Mouse (Mus musculus) olfactory bulb, adult 2 months (tissue): Measurements from ENCODE around the gene Sox18. TPM values are rescaled to one million over a fixed set of nuclear protein-coding genes. Genes with fewer than 3 reads are reported as not detected.

Source experiments
- H3K27ac ChIP-seq: fragments of 200-500 bp; 2 replicates; pipeline ENCODE4 v1.5.1; 2012; ENCODE audit warnings: low read depth, low read length; ENCODE audit not compliant: insufficient read depth
- H3K4me1 ChIP-seq: fragments of 200-500 bp; 2 replicates; pipeline ENCODE4 v1.6.1; 2012; ENCODE audit warnings: low read length; ENCODE audit not compliant: control insufficient read depth, insufficient read depth
- H3K4me3 ChIP-seq: fragments of 200-500 bp; 2 replicates; pipeline ENCODE4 v1.5.1; 2012; ENCODE audit warnings: mild to moderate bottlenecking, low read depth, low read length, moderate library complexity; ENCODE audit not compliant: insufficient read depth
- CTCF ChIP-seq: fragments of 200-500 bp; IDR thresholded peaks from 2 replicates; pipeline ENCODE4 v1.5.1; 2012; ENCODE audit warnings: low read depth, mild to moderate bottlenecking, low read length, moderate library complexity; ENCODE audit not compliant: insufficient read depth
- POLR2A ChIP-seq: fragments of 200-500 bp; IDR thresholded peaks from 2 replicates; pipeline ENCODE4 v1.6.1; 2012; ENCODE audit warnings: mild to moderate bottlenecking, low read depth, low read length, moderate library complexity; ENCODE audit not compliant: insufficient read depth
- WGBS: fragments of 180-500 bp; shearing (Covaris S2); methylation state at CpG from one replicate; pipeline ENCODE4 v1.1.7; 2018; 5-methylcytosine and 5-hydroxymethylcytosine counted together
- polyA plus RNA-seq: library from polyadenylated mRNA; stranded (reverse); fragments of >200 nt; gene quantifications from 2 replicates; pipeline ENCODE4 v1.2.4, GENCODE M21; 2012; ENCODE audit warnings: low replicate concordance; ENCODE audit not compliant: missing spikeins, insufficient read depth, insufficient read length

The Sox18 gene
- polyA plus RNA-seq, 1 experiment: not detected

- H3K4me1 ChIP-seq: peaks cover 6% of the 10 kb centered on the region
- no peak for TF ChIP-seq POLR2A
- TF ChIP-seq CTCF: no peak
- no peak overlapping the region for H3K4me3 ChIP-seq
- 87% methylated on average over 33 of the region's 33 CpGs for WGBS
- no peak overlapping the region for H3K27ac ChIP-seq
Measured at GRCm38 (mm10) chr2:181696801-181697420, 25.5 kb upstream of the Sox18 start.

DNA sequence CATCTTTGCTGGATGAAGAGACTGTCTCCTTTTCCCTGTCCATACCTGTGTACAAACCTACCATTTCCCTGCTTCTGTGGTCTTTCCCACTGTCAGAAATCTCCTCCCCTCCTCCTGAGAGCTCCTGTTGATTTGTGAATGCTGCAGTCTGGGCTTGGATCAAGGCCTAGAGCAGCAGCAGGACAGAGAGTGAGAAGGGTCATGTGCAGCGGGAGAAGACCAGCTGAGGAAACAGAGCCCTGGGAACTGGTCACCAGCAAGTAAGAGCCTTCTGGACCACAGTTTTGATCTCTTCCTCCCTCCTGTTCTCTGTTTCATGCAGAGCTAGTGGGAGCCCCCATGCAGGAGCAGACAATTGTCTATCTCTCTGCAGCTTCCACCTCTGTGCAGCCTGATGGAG is 24.3 kb upstream of the Sox18 start:
- Histone ChIP-seq H3K27ac (no peak overlapping the region), H3K4me1 (peaks cover 6% of the 10 kb centered on the region), H3K4me3 (no peak overlapping the region)
- no peak for TF ChIP-seq POLR2A
- TF ChIP-seq CTCF: no peak
- 70% methylated on average over 1 of the region's 1 CpGs for WGBS

DNA sequence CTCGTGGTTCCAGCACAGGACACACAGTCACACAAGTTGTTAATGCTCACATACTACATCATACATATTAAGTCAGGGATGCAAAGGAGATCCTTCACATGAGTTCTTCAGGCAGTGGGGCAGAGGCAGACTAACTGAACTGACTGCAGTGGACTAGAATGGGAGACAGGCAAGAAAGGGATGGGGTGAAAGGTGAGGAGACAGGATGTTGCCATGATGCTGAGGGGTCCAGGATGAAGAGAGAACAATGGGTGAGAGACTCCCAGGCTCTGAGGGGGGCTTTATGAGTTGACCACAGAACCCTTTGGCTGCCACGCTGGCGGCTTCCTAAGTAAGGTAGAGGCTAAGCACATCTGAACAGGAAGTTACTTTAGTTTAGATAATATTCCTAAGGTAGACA is 23.1 kb upstream of the Sox18 start:
- Histone ChIP-seq H3K4me1 (peaks cover 6% of the 10 kb centered on the region), H3K4me3 (no peak overlapping the region), H3K27ac (no peak overlapping the region)
- TF ChIP-seq CTCF (no peak), POLR2A (no peak)
- 92% methylated on average over 3 of the region's 3 CpGs for WGBS

GRCm38 (mm10) chr2:181693339-181694280 is 22.2 kb upstream of the Sox18 start, which contains the start of gene Rgs19:
Rgs19 (minus strand) TSS chr2:181693977.
- Histone ChIP-seq H3K4me1 (peaks cover 6% of the 10 kb centered on the region), H3K4me3 (peak within 1 kb of the TSS; percentile 77), H3K27ac (no peak within 1 kb of the TSS)
- under 1% methylated on average over 75 of the region's 75 CpGs for WGBS
- no peak for TF ChIP-seq CTCF
- TF ChIP-seq POLR2A: peak; percentile 63; the same call in 1 of the 2 replicates

DNA sequence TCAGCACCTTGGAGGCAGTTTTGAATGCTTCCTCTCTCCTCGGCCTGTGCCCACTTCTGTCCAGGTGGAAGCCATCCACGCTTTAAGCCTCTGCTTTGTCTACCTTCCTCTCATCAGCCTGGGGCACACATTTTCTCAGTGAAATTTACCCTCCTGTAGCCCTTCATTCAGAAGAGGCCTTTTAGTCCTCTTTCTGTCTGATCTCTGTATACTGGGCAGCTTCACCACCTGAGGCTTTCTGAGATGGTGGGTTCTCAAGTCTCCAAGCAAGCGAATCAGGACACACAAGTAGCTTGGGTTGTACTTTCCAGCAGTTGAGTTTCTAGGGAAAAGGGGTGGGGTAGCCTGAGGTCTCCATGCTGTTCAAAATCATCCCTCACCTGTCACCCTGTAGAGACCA is 20.9 kb upstream of the Sox18 start:
- 96% methylated on average over 3 of the region's 3 CpGs for WGBS

DNA sequence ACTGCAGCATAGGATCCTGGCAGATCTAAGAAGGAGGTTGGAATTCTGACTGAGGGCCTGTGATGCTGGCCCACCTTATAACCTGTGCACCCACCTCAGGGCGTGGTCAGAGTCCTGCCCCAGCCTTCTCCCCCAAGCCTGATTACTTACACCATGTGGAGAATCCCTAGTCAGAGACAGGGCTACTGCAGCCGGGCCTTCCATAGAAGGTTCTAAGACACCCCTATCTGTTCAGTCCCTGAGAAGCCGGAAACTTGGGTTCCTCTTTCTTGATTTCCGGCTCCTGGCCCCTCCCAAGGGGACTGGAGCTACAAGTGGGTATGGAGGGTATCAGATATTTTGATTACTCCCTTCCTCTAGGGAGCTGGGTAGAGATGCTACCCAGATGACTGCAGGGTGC is 20.1 kb upstream of the Sox18 start:
- WGBS: 87% methylated on average over 4 of the region's 4 CpGs

More for the DNA sequence above, 20.9 kb upstream of the Sox18 start:
- no peak overlapping the region for H3K27ac ChIP-seq
- H3K4me1 ChIP-seq: peaks cover 6% of the 10 kb centered on the region
- no peak overlapping the region for H3K4me3 ChIP-seq
- no peak for TF ChIP-seq CTCF
- no peak for TF ChIP-seq POLR2A

DNA sequence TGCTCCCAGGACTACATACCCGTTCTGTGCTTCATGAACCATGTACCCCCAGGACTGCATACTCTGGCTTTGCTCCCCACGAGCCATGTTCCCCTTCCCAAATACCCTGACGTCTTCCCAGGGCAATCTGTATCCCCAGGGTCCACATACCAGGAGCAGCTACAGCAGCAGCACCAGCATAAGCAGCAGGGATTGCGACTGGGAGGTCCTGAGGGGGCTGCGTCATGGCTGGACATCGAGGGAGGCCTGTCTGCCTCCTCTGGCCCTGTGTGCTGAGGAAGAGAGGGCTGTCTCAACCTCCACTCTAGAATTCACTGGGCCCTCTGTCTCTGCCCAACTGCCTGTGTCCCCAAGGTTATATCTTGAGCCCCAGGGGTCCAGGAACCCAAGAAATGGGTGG is 19.6 kb upstream of the Sox18 start:
- TF ChIP-seq CTCF (no peak), POLR2A (no peak)
- Histone ChIP-seq H3K4me3 (no peak overlapping the region), H3K4me1 (peaks cover 6% of the 10 kb centered on the region), H3K27ac (no peak overlapping the region)
- 90% methylated on average over 6 of the region's 6 CpGs for WGBS

More for the DNA sequence above, 20.1 kb upstream of the Sox18 start:
- Histone ChIP-seq H3K27ac (no peak overlapping the region), H3K4me1 (peaks cover 6% of the 10 kb centered on the region), H3K4me3 (no peak overlapping the region)
- no peak for TF ChIP-seq POLR2A
- no peak for TF ChIP-seq CTCF

GRCm38 (mm10) chr2:181689466-181690160 is 18.2 kb upstream of the Sox18 start:
- 91% methylated on average over 10 of the region's 10 CpGs for WGBS

More at GRCm38 (mm10) chr2:181689466-181690160, 18.2 kb upstream of the Sox18 start:
- TF ChIP-seq CTCF (no peak), POLR2A (no peak)
- Histone ChIP-seq H3K4me3 (no peak overlapping the region), H3K4me1 (peaks cover 6% of the 10 kb centered on the region), H3K27ac (no peak overlapping the region)
